Mouse (Mus musculus) thymus, adult 2 months (tissue): ENCODE data around the gene Tgm5.

Experiments
- CTCF ChIP-seq: fragments of 200-500 bp; IDR thresholded peaks from 2 replicates; pipeline ENCODE4 v1.5.1; 2012; ENCODE audit warnings: mild to moderate bottlenecking, control low read depth, low read length, moderate library complexity, borderline replicate concordance; ENCODE audit not compliant: control insufficient read depth, poor library complexity, insufficient read depth; ENCODE audit errors: extremely low read depth
- POLR2A ChIP-seq: fragments of 200-500 bp; IDR thresholded peaks from 2 replicates; pipeline ENCODE4 v1.6.1; 2012; ENCODE audit warnings: mild to moderate bottlenecking, low read length, control low read depth, moderate library complexity; ENCODE audit not compliant: control insufficient read depth, poor library complexity, insufficient read depth; ENCODE audit errors: extremely low read depth

DNA sequence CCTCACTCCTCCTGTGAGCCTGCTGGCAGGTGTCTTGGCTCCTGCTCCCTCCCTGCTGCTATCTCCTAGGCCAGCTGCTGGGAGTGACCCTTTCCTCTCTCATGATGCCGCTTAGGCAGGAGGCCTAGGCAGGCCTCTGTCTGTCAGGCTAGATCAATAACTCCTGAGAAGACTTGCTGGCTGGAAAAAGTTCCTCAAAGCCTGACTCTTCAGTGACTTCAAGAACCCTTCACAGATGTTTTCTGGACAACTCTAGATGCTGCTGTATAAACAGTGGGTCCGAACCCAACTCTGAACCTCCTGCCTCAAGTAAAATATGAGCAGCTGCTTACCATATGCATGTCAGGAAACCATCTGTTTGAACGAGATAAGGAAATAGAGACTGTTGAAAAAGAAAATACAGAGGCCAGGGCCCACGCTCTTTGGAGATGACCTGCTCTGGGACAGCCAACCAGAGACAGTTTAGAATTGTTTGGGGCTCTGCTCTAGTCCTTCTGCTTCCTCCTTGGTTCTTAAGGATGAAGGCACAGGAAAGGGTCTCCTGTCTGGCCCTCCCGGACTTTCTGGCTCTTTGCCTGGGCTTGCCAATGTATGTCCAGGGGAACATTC, 48.8 kb downstream of the Tgm5 start, which contains the start of gene Epb42:
- no peak for TF ChIP-seq POLR2A
- no peak for TF ChIP-seq CTCF
